Mouse (Mus musculus): Measurements from ENCODE around the gene Otub2.

DNA sequence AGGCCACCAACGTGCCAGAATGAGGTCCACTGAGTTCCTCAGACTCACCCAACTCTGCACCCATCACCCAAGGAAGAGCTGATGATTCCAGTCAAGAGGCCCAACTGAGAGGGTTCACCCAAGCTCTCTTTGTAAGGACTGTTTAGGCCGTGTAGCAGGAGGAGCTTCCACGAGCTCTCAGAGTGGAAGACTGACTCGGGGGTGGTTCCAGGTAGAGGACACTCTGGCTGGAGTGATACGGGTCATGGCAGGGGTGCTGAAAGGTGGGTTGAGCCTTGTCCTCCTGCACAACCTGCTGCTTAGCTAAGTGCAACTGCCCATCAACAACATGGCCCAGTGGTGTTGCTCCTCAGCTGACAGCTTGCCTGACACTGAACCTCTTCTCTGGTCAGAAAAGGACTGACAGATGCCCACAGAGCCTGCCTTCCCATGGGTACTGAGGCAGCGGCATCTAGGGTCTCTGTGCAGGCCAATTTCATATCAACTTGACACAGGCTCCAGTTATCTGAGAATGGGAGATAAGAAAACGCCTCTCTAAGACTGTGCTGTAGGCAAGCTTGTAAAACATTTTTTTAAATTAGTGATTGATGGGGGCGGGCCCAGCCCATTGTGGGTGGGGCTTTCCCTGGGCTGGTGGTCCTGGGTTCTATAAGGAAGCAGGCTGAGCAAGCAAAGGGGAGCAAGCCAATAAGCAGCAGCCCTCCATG is 14.8 kb upstream of the Otub2 start:
- TF ChIP-seq CTCF (IDR thresholded peaks at IDR 0.05; ENCODE audit: extremely low read depth, insufficient read depth, low read length) (no peak), POLR2A (IDR thresholded peaks at IDR 0.05; ENCODE audit: extremely low read depth, insufficient read depth, low read length) (no peak)
